Mouse (Mus musculus): Measurements from ENCODE around the gene 1700001J03Rik. TPM values are rescaled to one million over a fixed set of nuclear protein-coding genes. Genes with fewer than 3 reads are reported as not detected.
A peak's percentile ranks its signal among the peaks of the same experiment; 100 is the strongest.

1700001J03Rik gene
- polyA plus RNA-seq, 1 experiment = 1.2 TPM

DNA sequence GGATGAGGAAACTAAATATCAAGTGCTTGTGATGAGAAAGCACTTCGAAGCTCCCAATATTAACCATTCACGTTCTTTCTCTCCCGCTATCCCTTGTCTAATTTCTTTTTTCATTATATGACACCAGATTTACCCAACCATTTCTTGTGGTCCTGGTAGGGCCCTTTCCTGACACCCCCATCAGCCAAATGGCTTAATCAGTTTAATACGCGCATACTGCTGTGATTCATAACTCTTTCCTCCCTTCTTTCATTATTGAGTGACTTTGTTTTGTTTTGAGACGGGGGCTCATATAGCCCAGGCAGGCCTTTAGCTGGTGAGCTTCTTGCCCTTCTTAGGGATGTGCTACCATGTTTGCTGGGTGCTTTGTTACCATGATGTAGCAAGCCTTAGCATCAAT is 36.6 kb upstream of the 1700001J03Rik start:
- Histone ChIP-seq H3K27ac (ENCODE audit: insufficient read depth, low read depth, low read length) (peak overlapping the region; percentile 98), H3K4me1 (ENCODE audit: control insufficient read depth, insufficient read depth, low read length) (peaks cover 10% of the 10 kb centered on the region), H3K4me3 (ENCODE audit: insufficient read depth, low read length) (peak overlapping the region; percentile 96)
- no peak for TF ChIP-seq POLR2A (IDR thresholded peaks at IDR 0.05; ENCODE audit: borderline replicate concordance, low read depth, low read length)
- TF ChIP-seq CTCF (IDR thresholded peaks at IDR 0.05; ENCODE audit: low read depth, low read length) = no peak

DNA sequence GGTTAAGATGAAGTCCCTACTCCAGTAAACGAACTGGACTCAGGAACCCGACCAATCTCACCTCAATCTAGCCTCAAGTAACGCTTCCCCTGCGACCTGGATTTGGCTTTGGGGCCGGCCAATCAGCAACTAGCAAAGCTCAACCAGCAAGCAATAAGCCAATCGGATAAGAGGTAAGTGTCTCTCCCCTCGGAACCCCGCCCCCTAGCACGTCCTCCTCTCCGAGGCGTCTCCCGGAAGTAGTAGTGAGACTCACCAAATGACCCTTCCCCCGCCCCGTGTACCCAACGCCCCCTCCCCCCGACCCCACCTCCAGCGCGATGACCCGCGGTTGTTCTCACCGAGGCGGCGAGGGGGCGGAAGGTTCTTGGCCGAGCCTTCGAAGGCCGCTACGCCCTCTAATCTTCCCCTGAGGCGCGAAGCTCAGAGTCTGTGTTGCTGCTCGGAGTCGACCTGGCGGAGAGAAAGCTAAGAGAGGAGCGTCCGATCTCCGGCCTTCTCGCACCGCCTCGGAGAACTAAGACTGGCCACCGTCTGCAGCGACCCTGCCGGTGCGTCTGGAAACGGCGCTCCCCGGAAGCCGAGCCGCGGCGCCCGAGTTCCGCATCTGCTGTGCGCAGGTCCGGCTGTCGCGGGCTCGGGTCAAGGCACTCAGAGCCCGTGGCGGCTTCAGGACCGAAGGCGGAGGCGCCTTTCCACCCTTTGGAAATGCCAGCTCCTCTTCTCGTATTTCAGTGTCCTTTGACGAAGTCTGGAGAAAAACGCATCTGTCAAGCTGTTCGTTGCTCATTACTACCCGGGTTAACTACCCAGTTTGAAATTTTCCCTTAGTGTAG is 36.0 kb upstream of the 1700001J03Rik start, which contains the start of gene Rnf6:
Rnf6 (minus strand) TSS at position 677 of the 836 bp plus-strand sequence.
- H3K4me1 ChIP-seq (ENCODE audit: control insufficient read depth, insufficient read depth, low read length) = peaks cover 10% of the 10 kb centered on the region
- TF ChIP-seq CTCF (IDR thresholded peaks at IDR 0.05; ENCODE audit: low read depth, low read length) (no peak), POLR2A (IDR thresholded peaks at IDR 0.05; ENCODE audit: borderline replicate concordance, low read depth, low read length) (no peak)

DNA sequence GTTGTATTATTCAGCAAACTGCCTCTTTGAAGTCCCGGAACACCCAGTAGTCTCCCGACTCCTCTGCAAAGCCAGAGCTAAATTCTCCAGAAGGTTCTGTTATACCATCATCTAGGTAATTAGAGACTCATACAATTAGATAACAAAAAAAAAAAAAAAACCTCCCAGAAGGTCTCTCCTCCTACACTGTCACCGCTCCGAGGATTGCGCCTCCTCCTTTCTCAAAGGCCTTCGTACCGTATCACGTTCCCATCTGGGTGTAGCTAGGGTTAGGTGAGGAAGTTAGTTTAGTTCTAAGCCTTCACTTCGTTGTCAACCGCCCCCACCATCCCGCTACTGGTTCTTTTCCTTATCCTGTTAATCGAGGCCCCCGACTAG is 35.4 kb upstream of the 1700001J03Rik start:
- Histone ChIP-seq H3K4me1 (ENCODE audit: control insufficient read depth, insufficient read depth, low read length) (peaks cover 10% of the 10 kb centered on the region), H3K4me3 (ENCODE audit: insufficient read depth, low read length) (peak overlapping the region; percentile 69), H3K27ac (ENCODE audit: insufficient read depth, low read depth, low read length) (peak overlapping the region; percentile 38; the same call in 1 of the 2 replicates)
- TF ChIP-seq CTCF (IDR thresholded peaks at IDR 0.05; ENCODE audit: low read depth, low read length) = no peak

More for the DNA sequence above, 36.0 kb upstream of the 1700001J03Rik start, which contains the start of gene Rnf6:
- Histone ChIP-seq H3K27ac (ENCODE audit: insufficient read depth, low read depth, low read length) (peak within 1 kb of the TSS; percentile 98), H3K4me3 (ENCODE audit: insufficient read depth, low read length) (peak within 1 kb of the TSS; percentile 96)

GRCm38 (mm10) chr5:146205537-146205936 is 20.4 kb upstream of the 1700001J03Rik start:
- H3K27ac ChIP-seq (ENCODE audit: insufficient read depth, low read depth, low read length) = no peak overlapping the region
- no peak overlapping the region for H3K4me3 ChIP-seq (ENCODE audit: insufficient read depth, low read length)
- TF ChIP-seq POLR2A (IDR thresholded peaks at IDR 0.05; ENCODE audit: borderline replicate concordance, low read depth, low read length) (no peak), CTCF (IDR thresholded peaks at IDR 0.05; ENCODE audit: low read depth, low read length) (no peak)
- H3K4me1 ChIP-seq (ENCODE audit: control insufficient read depth, insufficient read depth, low read length) = 0 out of 2 replicates have a peak, but pooled peaks cover 2% of the 10 kb centered on the region

- Histone ChIP-seq H3K4me3 (ENCODE audit: insufficient read depth, low read length) (no peak overlapping the region), H3K27ac (ENCODE audit: insufficient read depth, low read depth, low read length) (no peak overlapping the region), H3K4me1 (ENCODE audit: control insufficient read depth, insufficient read depth, low read length) (0 out of 2 replicates have a peak, but pooled peaks cover 2% of the 10 kb centered on the region)
- no peak for TF ChIP-seq POLR2A (IDR thresholded peaks at IDR 0.05; ENCODE audit: borderline replicate concordance, low read depth, low read length)
- no peak for TF ChIP-seq CTCF (IDR thresholded peaks at IDR 0.05; ENCODE audit: low read depth, low read length)
These were observed 18.8 kb upstream of the 1700001J03Rik start for GRCm38 (mm10) chr5:146203921-146204320.

DNA sequence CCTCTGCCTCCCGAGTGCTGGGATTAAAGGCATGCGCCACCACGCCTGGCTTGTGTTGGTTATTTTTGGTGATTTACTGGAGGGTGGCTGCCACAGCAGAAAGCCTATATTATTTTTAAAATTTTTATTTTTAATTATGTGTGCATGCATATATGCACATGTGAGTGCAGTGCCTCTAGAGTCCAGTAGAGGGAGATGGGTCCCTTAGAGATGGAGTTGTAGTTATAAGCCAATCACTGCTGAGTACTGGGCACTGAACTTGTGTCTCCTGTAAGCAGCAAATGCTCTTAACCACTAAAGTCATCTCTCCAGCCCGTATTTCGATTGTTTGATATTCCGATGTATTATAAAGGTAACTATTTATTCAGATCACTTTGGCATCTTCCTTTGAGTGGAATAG is 15.5 kb upstream of the 1700001J03Rik start:
- no peak for TF ChIP-seq CTCF (IDR thresholded peaks at IDR 0.05; ENCODE audit: low read depth, low read length)
- TF ChIP-seq POLR2A (IDR thresholded peaks at IDR 0.05; ENCODE audit: borderline replicate concordance, low read depth, low read length) = no peak

DNA sequence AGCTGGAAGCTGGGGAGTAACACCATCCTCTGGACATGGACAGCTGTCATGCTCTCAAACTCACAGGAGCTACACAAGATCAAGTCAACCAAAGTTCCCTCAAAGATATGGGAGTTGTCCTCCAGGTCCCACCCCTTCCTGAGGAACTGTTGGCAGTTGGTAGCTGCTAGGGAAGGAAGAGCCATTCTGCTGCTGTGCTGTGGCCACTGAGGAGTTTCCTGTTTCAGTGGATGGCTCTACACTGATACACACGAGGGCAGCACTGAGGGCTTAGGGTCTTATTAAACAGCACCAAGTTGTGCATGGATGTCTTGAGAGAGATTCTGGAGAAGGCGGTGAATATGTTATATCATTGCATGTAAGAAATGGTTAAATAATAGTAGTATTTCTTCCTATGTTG is 14.4 kb upstream of the 1700001J03Rik start:
- H3K4me3 ChIP-seq (ENCODE audit: insufficient read depth, low read length) = no peak overlapping the region
- TF ChIP-seq CTCF (IDR thresholded peaks at IDR 0.05; ENCODE audit: low read depth, low read length) = no peak
- TF ChIP-seq POLR2A (IDR thresholded peaks at IDR 0.05; ENCODE audit: borderline replicate concordance, low read depth, low read length) = no peak
- 0 out of 2 replicates have a peak, but pooled peaks cover under 1% of the 10 kb centered on the region for H3K4me1 ChIP-seq (ENCODE audit: control insufficient read depth, insufficient read depth, low read length)
- no peak overlapping the region for H3K27ac ChIP-seq (ENCODE audit: insufficient read depth, low read depth, low read length)

More for the DNA sequence above, 15.5 kb upstream of the 1700001J03Rik start:
- no peak overlapping the region for H3K27ac ChIP-seq (ENCODE audit: insufficient read depth, low read depth, low read length)
- 0 out of 2 replicates have a peak, but pooled peaks cover 2% of the 10 kb centered on the region for H3K4me1 ChIP-seq (ENCODE audit: control insufficient read depth, insufficient read depth, low read length)
- no peak overlapping the region for H3K4me3 ChIP-seq (ENCODE audit: insufficient read depth, low read length)

GRCm38 (mm10) chr5:146199073-146199472 is 14.0 kb upstream of the 1700001J03Rik start:
- H3K27ac ChIP-seq (ENCODE audit: insufficient read depth, low read depth, low read length) = no peak overlapping the region
- H3K4me1 ChIP-seq (ENCODE audit: control insufficient read depth, insufficient read depth, low read length) = no peaks in the 10 kb centered on the region
- no peak overlapping the region for H3K4me3 ChIP-seq (ENCODE audit: insufficient read depth, low read length)
- TF ChIP-seq POLR2A (IDR thresholded peaks at IDR 0.05; ENCODE audit: borderline replicate concordance, low read depth, low read length) (no peak), CTCF (IDR thresholded peaks at IDR 0.05; ENCODE audit: low read depth, low read length) (no peak)

DNA sequence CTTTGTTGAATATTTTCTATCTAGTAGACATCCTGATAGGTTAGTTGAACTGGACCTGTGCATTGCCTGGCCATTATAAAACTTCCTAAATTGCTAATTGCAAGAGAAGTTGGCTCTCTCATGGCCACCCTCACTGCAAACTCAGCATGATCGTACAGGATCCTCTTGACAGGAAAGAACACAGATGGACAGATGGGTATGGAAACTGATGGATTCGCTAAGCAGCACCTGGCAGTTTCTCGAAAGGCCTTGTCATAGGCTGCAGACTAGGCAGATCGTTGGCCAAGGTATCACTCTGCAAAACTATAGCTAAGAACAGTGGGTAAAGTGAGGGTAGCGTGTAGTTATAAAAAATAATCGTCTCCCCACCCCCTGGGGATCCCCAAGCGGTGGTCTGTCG is 8.3 kb upstream of the 1700001J03Rik start:
- H3K4me3 ChIP-seq (ENCODE audit: insufficient read depth, low read length) = no peak overlapping the region
- TF ChIP-seq POLR2A (IDR thresholded peaks at IDR 0.05; ENCODE audit: borderline replicate concordance, low read depth, low read length) (no peak), CTCF (IDR thresholded peaks at IDR 0.05; ENCODE audit: low read depth, low read length) (no peak)
- no peaks in the 10 kb centered on the region for H3K4me1 ChIP-seq (ENCODE audit: control insufficient read depth, insufficient read depth, low read length)
- no peak overlapping the region for H3K27ac ChIP-seq (ENCODE audit: insufficient read depth, low read depth, low read length)

Measured in bone marrow macrophage, adult 2 months (primary cell).